Mouse (Mus musculus): ENCODE data around the gene Mtus2.

DNA sequence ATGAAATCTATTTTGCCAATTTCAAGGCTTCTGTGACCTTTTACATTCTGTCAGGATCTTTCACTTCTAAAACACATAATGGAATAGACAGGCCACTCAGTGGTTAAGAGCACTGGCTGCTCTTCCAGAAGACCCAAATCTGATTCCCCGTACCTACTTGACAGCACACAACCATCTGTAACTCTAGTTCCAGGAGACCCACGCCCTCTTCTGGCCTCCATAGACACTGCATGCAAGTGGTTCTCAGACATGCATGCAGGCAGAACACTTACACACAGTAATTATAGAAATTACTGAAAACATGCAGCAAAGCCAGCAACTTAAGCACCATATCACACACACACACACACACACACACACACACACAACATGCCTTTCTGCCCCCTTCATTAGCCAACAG, 355.3 kb downstream of the Mtus2 start:
- TF ChIP-seq CTCF (conservative IDR thresholded peaks at IDR 0.05 in 1 of 2, IDR thresholded peaks at IDR 0.05 in 1 of 2; ENCODE audit: low read depth in 2 of 2, low read length in 2 of 2), result peak in 1 of 2 experiments; percentile 33; a peak in 2 of 4 replicates
- TF ChIP-seq MEF2A (IDR thresholded peaks at IDR 0.05; ENCODE audit: borderline replicate concordance, low read depth, low read length), result no peak
- TF ChIP-seq E2F4 (IDR thresholded peaks at IDR 0.05; ENCODE audit: insufficient replicate concordance, low read depth, low read length), result no peak
- TF ChIP-seq ELF1 (IDR thresholded peaks at IDR 0.05; ENCODE audit: low read depth, low read length), result no peak
- no peak for TF ChIP-seq EP300 (IDR thresholded peaks at IDR 0.05; ENCODE audit: low read length)
- no peak for TF ChIP-seq PAX5 (IDR thresholded peaks at IDR 0.05; ENCODE audit: low read length)
- no peak for TF ChIP-seq POLR2A (IDR thresholded peaks at IDR 0.05; ENCODE audit: low read depth, low read length)
- no peak for TF ChIP-seq JUND (conservative IDR thresholded peaks at IDR 0.05; ENCODE audit: low read depth, low read length)
- TF ChIP-seq NRF1 (IDR thresholded peaks at IDR 0.05; ENCODE audit: low read depth, low read length), result no peak
- no peak for TF ChIP-seq UBTF (IDR thresholded peaks at IDR 0.05; ENCODE audit: low read depth, low read length)

Data from CH12.LX (cell line).